Mouse (Mus musculus): ENCODE data around the gene Islr. TPM values are rescaled to one million over a fixed set of nuclear protein-coding genes. Genes with fewer than 3 reads are reported as not detected.

Islr gene
- polyA plus RNA-seq, 1 experiment from 2014 or later = 48.6 TPM

- no peaks in the 10 kb centered on the region for H3K9me3 ChIP-seq (ENCODE audit: control insufficient read depth, low read length)
- no peak overlapping the region for H3K9ac ChIP-seq (ENCODE audit: low read depth, low read length)
- ATAC-seq (ENCODE audit: low FRiP score, low TSS enrichment) = no peak
- H3K36me3 ChIP-seq (ENCODE audit: control insufficient read depth, insufficient read depth, low read length) = no peaks in the 10 kb centered on the region
- H3K27me3 ChIP-seq (ENCODE audit: control insufficient read depth, insufficient read depth, low read length) = no peaks in the 10 kb centered on the region
- no peak overlapping the region for H3K4me2 ChIP-seq (replicated peaks; ENCODE audit: low read depth, low read length)
- H3K27ac ChIP-seq (ENCODE audit: low read depth, low read length) = no peak overlapping the region
- H3K4me3 ChIP-seq (ENCODE audit: low read length) = no peak overlapping the region
- 81% methylated on average over 1 of the region's 1 CpGs for WGBS
- H3K4me1 ChIP-seq (ENCODE audit: control insufficient read depth, insufficient read depth, low read length) = no peaks in the 10 kb centered on the region
These were observed 38.3 kb downstream of the Islr start for GRCm38 (mm10) chr9:58165779-58166178.

- Histone ChIP-seq H3K4me3 (ENCODE audit: low read length) (no peak overlapping the region), H3K4me1 (ENCODE audit: control insufficient read depth, insufficient read depth, low read length) (peaks cover 19% of the 10 kb centered on the region), H3K9ac (ENCODE audit: low read depth, low read length) (no peak overlapping the region), H3K36me3 (ENCODE audit: control insufficient read depth, insufficient read depth, low read length) (no peaks in the 10 kb centered on the region), H3K9me3 (ENCODE audit: control insufficient read depth, low read length) (no peaks in the 10 kb centered on the region), H3K27me3 (ENCODE audit: control insufficient read depth, insufficient read depth, low read length) (no peaks in the 10 kb centered on the region), H3K27ac (ENCODE audit: low read depth, low read length) (no peak overlapping the region), H3K4me2 (replicated peaks; ENCODE audit: low read depth, low read length) (no peak overlapping the region)
- WGBS = 69% methylated on average over 5 of the region's 5 CpGs
- ATAC-seq (ENCODE audit: low FRiP score, low TSS enrichment) = no peak
These were observed 41.0 kb downstream of the Islr start for GRCm38 (mm10) chr9:58163146-58163545.

GRCm38 (mm10) chr9:58162173-58162572 lies 41.9 kb downstream of the Islr start:
- Histone ChIP-seq H3K4me1 (ENCODE audit: control insufficient read depth, insufficient read depth, low read length) (peaks cover 29% of the 10 kb centered on the region), H3K9ac (ENCODE audit: low read depth, low read length) (no peak overlapping the region; the same call in 1 of the 2 replicates), H3K9me3 (ENCODE audit: control insufficient read depth, low read length) (no peaks in the 10 kb centered on the region), H3K27me3 (ENCODE audit: control insufficient read depth, insufficient read depth, low read length) (no peaks in the 10 kb centered on the region), H3K36me3 (ENCODE audit: control insufficient read depth, insufficient read depth, low read length) (no peaks in the 10 kb centered on the region), H3K27ac (ENCODE audit: low read depth, low read length) (no peak overlapping the region), H3K4me3 (ENCODE audit: low read length) (no peak overlapping the region), H3K4me2 (replicated peaks; ENCODE audit: low read depth, low read length) (no peak overlapping the region)
- WGBS = 90% methylated on average over 3 of the region's 3 CpGs
- ATAC-seq (ENCODE audit: low FRiP score, low TSS enrichment) = no peak

- WGBS = 77% methylated on average over 5 of the region's 5 CpGs
- no peak overlapping the region for H3K4me3 ChIP-seq (ENCODE audit: low read length)
- H3K9me3 ChIP-seq (ENCODE audit: control insufficient read depth, low read length) = no peaks in the 10 kb centered on the region
- H3K4me2 ChIP-seq (replicated peaks; ENCODE audit: low read depth, low read length) = no peak overlapping the region
- H3K27ac ChIP-seq (ENCODE audit: low read depth, low read length) = peak overlapping the region; percentile 90; the same call in 1 of the 2 replicates
- ATAC-seq (ENCODE audit: low FRiP score, low TSS enrichment) = no peak
- H3K36me3 ChIP-seq (ENCODE audit: control insufficient read depth, insufficient read depth, low read length) = no peaks in the 10 kb centered on the region
- H3K9ac ChIP-seq (ENCODE audit: low read depth, low read length) = no peak overlapping the region
- H3K4me1 ChIP-seq (ENCODE audit: control insufficient read depth, insufficient read depth, low read length) = peaks cover 33% of the 10 kb centered on the region
- no peaks in the 10 kb centered on the region for H3K27me3 ChIP-seq (ENCODE audit: control insufficient read depth, insufficient read depth, low read length)
These were observed 43.8 kb downstream of the Islr start for GRCm38 (mm10) chr9:58160315-58160714.

GRCm38 (mm10) chr9:58159855-58160254 lies 44.3 kb downstream of the Islr start:
- Histone ChIP-seq H3K4me2 (replicated peaks; ENCODE audit: low read depth, low read length) (no peak overlapping the region), H3K36me3 (ENCODE audit: control insufficient read depth, insufficient read depth, low read length) (no peaks in the 10 kb centered on the region; the same call in 1 of the 2 replicates), H3K4me3 (ENCODE audit: low read length) (no peak overlapping the region), H3K9ac (ENCODE audit: low read depth, low read length) (no peak overlapping the region), H3K9me3 (ENCODE audit: control insufficient read depth, low read length) (no peaks in the 10 kb centered on the region), H3K27me3 (ENCODE audit: control insufficient read depth, insufficient read depth, low read length) (no peaks in the 10 kb centered on the region), H3K4me1 (ENCODE audit: control insufficient read depth, insufficient read depth, low read length) (peaks cover 33% of the 10 kb centered on the region), H3K27ac (ENCODE audit: low read depth, low read length) (peak overlapping the region; percentile 90)
- ATAC-seq (ENCODE audit: low FRiP score, low TSS enrichment) = no peak
- WGBS = 48% methylated on average over 4 of the region's 4 CpGs

GRCm38 (mm10) chr9:58158541-58159311 lies 45.4 kb downstream of the Islr start:
- peak; percentile 89 for ATAC-seq (ENCODE audit: low FRiP score, low TSS enrichment)
- 11% methylated on average over 7 of the region's 7 CpGs for WGBS
- Histone ChIP-seq H3K4me1 (ENCODE audit: control insufficient read depth, insufficient read depth, low read length) (peaks cover 40% of the 10 kb centered on the region), H3K4me3 (ENCODE audit: low read length) (peak overlapping the region; percentile 24; the same call in 1 of the 2 replicates), H3K4me2 (replicated peaks; ENCODE audit: low read depth, low read length) (peak overlapping the region; percentile 58), H3K27ac (ENCODE audit: low read depth, low read length) (peak overlapping the region; percentile 90), H3K36me3 (ENCODE audit: control insufficient read depth, insufficient read depth, low read length) (peaks cover 7% of the 10 kb centered on the region; the same call in 1 of the 2 replicates), H3K9me3 (ENCODE audit: control insufficient read depth, low read length) (no peaks in the 10 kb centered on the region), H3K27me3 (ENCODE audit: control insufficient read depth, insufficient read depth, low read length) (no peaks in the 10 kb centered on the region), H3K9ac (ENCODE audit: low read depth, low read length) (peak overlapping the region; percentile 54; the same call in 1 of the 2 replicates)

- H3K4me3 ChIP-seq (ENCODE audit: low read length) = peak overlapping the region; percentile 24
- 73% methylated on average over 13 of the region's 13 CpGs for WGBS
- no peaks in the 10 kb centered on the region for H3K9me3 ChIP-seq (ENCODE audit: control insufficient read depth, low read length)
- peaks cover 12% of the 10 kb centered on the region; the same call in 1 of the 2 replicates for H3K36me3 ChIP-seq (ENCODE audit: control insufficient read depth, insufficient read depth, low read length)
- peak overlapping the region; percentile 54 for H3K9ac ChIP-seq (ENCODE audit: low read depth, low read length)
- peak overlapping the region; percentile 90 for H3K27ac ChIP-seq (ENCODE audit: low read depth, low read length)
- peaks cover 43% of the 10 kb centered on the region for H3K4me1 ChIP-seq (ENCODE audit: control insufficient read depth, insufficient read depth, low read length)
- H3K27me3 ChIP-seq (ENCODE audit: control insufficient read depth, insufficient read depth, low read length) = no peaks in the 10 kb centered on the region
- ATAC-seq (ENCODE audit: low FRiP score, low TSS enrichment) = no peak
- peak overlapping the region; percentile 58 for H3K4me2 ChIP-seq (replicated peaks; ENCODE audit: low read depth, low read length)
These were observed 46.3 kb downstream of the Islr start for GRCm38 (mm10) chr9:58157838-58158237.

- peak overlapping the region; percentile 54; the same call in 1 of the 2 replicates for H3K9ac ChIP-seq (ENCODE audit: low read depth, low read length)
- no peaks in the 10 kb centered on the region for H3K9me3 ChIP-seq (ENCODE audit: control insufficient read depth, low read length)
- peak overlapping the region; percentile 90; the same call in 1 of the 2 replicates for H3K27ac ChIP-seq (ENCODE audit: low read depth, low read length)
- peaks cover 43% of the 10 kb centered on the region for H3K4me1 ChIP-seq (ENCODE audit: control insufficient read depth, insufficient read depth, low read length)
- H3K36me3 ChIP-seq (ENCODE audit: control insufficient read depth, insufficient read depth, low read length) = peaks cover 20% of the 10 kb centered on the region; the same call in 1 of the 2 replicates
- WGBS = 84% methylated on average over 22 of the region's 22 CpGs
- peak overlapping the region; percentile 24 for H3K4me3 ChIP-seq (ENCODE audit: low read length)
- no peak for ATAC-seq (ENCODE audit: low FRiP score, low TSS enrichment)
- peak overlapping the region; percentile 58 for H3K4me2 ChIP-seq (replicated peaks; ENCODE audit: low read depth, low read length)
- H3K27me3 ChIP-seq (ENCODE audit: control insufficient read depth, insufficient read depth, low read length) = no peaks in the 10 kb centered on the region
These were observed 47.1 kb downstream of the Islr start for GRCm38 (mm10) chr9:58156819-58157560.

All from kidney, embryonic 14.5 days (tissue).